Mouse (Mus musculus) left cerebral cortex, adult 8-10 months (tissue): ENCODE measurements at regions not wholly inside any gene's neighbourhood (a gene's known extent, or its start where the extent isn't known, plus 50 kb on each side); places are given as distances from the start of the nearest gene placed in this dataset.

Experiments used
- DNase-seq, 2 experiments: peaks; one replicate each; pipeline ENCODE4 v3.0.0; 2022; ENCODE audit warnings: low spot score in 2 of 2

DNA sequence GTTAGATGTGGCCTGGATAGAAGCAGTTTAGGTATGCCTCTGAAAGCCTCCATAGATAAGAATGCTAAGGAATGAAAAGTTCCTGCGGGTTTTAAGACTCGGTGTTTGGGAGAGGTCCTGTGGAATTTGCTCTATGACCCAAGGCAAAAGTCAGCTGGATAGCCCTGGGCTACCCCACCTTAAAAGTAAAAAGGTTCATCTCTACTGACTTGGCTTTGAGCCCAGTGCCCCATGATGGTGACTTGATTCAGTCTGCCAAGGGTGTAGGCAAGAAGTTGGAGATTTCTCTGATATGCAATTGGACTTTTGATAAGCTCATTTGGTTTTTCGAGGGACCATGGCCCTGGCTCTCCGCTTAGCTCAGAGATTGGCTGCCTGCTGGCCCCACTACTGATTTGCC, 78.8 kb upstream of the Herc3 start:
- DNase-seq, result no peak

DNA sequence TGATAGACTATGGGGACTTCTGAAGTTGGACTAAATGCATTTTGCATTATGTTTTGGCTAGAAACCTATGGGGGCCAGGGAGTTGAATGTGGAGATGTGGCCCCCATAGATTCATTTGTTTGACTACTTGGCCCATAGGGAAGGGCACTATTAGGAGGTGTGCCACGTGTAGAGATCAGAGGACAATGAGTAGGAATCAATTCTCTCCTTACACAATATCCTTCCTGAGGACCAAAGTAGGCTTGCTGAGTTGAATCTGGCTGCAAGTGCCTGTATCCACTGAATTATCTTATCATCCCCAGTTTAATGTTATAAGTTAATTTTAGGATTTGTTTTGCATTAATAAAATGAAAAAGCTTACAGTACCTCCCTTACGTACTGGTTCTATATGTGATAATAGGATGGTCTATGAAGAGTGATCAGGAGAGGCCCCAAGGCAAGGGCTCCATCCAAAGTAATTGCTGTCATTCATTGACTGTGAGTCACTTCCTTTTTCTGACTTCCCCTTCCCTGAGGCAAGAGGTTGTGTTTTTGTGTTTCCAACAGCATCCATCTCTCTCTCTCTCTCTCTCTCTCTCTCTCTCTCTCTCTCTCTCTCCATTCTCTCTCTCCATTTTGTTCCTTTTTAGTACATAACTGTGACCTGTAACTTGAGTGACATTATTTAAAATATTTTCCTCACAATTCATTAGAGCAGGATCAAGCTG, 74.8 kb upstream of the Herc3 start:
- DNase-seq, result no peak

GRCm38 (mm10) chr6:58757339-58757738, 73.9 kb upstream of the Herc3 start:
- no peak for DNase-seq

DNA sequence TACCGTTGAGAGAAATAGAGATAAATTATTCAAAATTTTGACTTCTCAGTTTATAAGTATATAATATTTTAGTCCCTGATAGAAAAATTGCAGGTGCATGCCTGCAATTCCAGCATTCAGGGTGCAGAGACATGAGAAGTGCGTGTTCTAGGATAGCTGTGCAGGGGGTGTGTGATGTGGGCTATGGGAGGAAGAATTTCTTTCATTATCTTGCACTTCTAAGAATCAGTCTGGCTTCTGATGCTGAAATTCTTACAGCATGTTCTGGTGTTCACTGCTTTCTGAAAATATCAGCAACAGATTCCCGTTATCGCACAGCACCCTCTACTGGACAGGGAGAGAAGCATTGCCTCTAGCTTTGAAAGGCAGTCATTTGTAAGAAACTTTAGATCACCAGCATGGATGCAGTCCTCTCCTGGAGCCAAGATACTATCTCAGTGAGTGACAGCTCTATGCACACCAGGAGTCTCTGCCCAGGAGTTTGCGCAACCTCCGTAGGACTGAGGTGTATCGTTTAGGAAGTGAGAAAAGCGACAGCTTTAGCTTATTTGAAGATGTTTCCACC, 60.5 kb upstream of the Herc3 start:
- peak; percentile 8 for DNase-seq

DNA sequence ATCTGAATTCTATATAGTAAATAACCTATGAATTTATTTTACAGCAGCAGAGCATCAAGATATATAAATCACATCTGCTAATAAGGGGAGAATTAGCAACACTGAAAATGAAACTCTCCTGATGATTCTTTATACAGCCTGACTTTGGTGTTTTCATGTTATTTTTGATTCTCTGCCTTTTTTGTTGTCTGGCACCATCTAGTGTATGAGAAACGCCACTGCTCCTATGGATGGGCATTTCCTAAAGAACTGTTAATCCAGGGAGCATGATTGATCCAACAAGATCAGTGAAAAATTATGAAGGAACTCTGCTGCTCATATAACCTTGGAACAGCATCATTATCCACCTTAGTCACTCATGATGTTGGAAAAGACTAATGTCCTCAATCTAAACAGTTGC, 59.3 kb upstream of the Herc3 start:
- DNase-seq, result no peak
